Mouse (Mus musculus) stomach, embryonic 15.5 days (tissue): ENCODE measurements at regions not wholly inside any gene's neighbourhood (a gene's known extent, or its start where the extent isn't known, plus 50 kb on each side); places are given as distances from the start of the nearest gene placed in this dataset.
A peak's percentile ranks its signal among the peaks of the same experiment; 100 is the strongest.

ENCODE experiments used
- ATAC-seq: fragments of 200-750 bp; cut with Nextera tagmentation; 2 replicates; pipeline ENCODE4 v1.8.0; 2017; ENCODE audit warnings: low read depth, moderate number of reproducible peaks, moderate TSS enrichment; ENCODE audit not compliant: insufficient read depth, low FRiP score
- H3K27ac ChIP-seq: fragments of 300-500 bp; sonication (generic); 2 replicates; pipeline ENCODE4 v1.5.1; 2015; ENCODE audit warnings: mild to moderate bottlenecking, inconsistent platforms
- H3K27me3 ChIP-seq: fragments of 300-500 bp; sonication (generic); replicated peaks from 2 replicates; pipeline ENCODE4 v1.6.1; 2015; ENCODE audit warnings: inconsistent platforms
- H3K36me3 ChIP-seq: fragments of 300-500 bp; sonication (generic); 2 replicates; pipeline ENCODE4 v1.6.1; 2015; ENCODE audit warnings: inconsistent platforms
- H3K4me1 ChIP-seq: fragments of 300-500 bp; sonication (generic); 2 replicates; pipeline ENCODE4 v1.6.1; 2015; ENCODE audit warnings: inconsistent platforms
- H3K4me2 ChIP-seq: fragments of 300-500 bp; sonication (generic); 2 replicates; pipeline ENCODE4 v1.6.1; 2015; ENCODE audit warnings: mild to moderate bottlenecking, inconsistent platforms
- H3K4me3 ChIP-seq: fragments of 300-500 bp; sonication (generic); replicated peaks from 2 replicates; pipeline ENCODE4 v1.5.1; 2015; ENCODE audit warnings: inconsistent platforms
- H3K9ac ChIP-seq: fragments of 300-500 bp; sonication (generic); 2 replicates; pipeline ENCODE4 v1.6.1; 2015; ENCODE audit warnings: inconsistent platforms
- H3K9me3 ChIP-seq: fragments of 300-500 bp; sonication (generic); 2 replicates; pipeline ENCODE4 v1.6.1; 2016; ENCODE audit warnings: inconsistent platforms
- WGBS: fragments of 180-500 bp; shearing (Covaris S2); methylation state at CpG from one replicate; pipeline ENCODE4 v1.1.7; 2015; 5-methylcytosine and 5-hydroxymethylcytosine counted together

DNA sequence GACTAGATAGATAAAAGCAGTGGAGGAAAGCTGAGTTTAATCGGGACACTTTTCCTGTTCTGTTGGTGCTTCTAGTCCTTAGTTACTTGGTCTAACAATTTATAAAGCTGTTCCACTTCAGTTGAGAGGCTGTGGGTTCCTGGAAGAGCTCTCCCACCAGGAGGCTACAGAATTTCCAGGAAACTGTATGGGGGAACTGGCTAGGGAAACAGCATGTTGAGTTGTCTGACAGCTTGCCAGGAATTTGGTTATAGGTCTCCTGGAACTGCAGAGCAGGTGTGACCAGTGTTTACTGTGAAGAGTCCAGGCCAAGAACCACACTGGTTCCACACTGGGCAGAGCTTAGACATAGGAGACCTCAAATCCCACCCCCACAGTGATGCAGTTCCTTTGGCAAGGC, 65.0 kb upstream of the Pik3cg start:
- Histone ChIP-seq H3K36me3 (no peaks in the 10 kb centered on the region), H3K4me2 (no peak overlapping the region), H3K4me1 (no peaks in the 10 kb centered on the region), H3K4me3 (no peak overlapping the region), H3K27me3 (no peaks in the 10 kb centered on the region), H3K9ac (no peak overlapping the region), H3K9me3 (no peaks in the 10 kb centered on the region), H3K27ac (no peak overlapping the region)
- WGBS, result 92% methylated on average over 1 of the region's 1 CpGs
- ATAC-seq, result no peak

DNA sequence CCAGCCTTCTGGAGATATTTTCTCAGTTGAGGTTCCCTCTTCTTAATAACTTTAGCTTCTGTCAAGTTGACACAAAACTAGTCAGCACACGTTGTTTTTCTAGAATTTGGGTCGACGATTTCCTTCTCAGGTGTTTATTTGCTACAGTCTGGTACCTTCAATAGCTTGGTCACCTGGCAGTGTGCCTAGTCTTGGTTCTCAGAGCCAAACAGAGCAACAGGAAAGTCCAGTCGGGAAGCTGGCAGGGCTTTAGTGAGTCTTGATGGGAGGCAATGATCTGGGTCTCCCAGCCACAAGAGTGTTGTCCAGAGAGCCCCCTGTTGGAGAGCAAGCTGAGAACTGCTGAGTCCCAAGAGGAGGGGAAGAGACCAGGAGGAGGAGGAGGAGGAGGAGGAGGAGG, 71.4 kb upstream of the Pik3cg start:
- Histone ChIP-seq H3K4me3 (no peak overlapping the region), H3K9me3 (no peaks in the 10 kb centered on the region), H3K4me2 (no peak overlapping the region), H3K36me3 (no peaks in the 10 kb centered on the region), H3K27ac (no peak overlapping the region), H3K27me3 (no peaks in the 10 kb centered on the region), H3K4me1 (no peaks in the 10 kb centered on the region), H3K9ac (no peak overlapping the region)
- WGBS, result 67% methylated on average over 4 of the region's 4 CpGs
- no peak for ATAC-seq

DNA sequence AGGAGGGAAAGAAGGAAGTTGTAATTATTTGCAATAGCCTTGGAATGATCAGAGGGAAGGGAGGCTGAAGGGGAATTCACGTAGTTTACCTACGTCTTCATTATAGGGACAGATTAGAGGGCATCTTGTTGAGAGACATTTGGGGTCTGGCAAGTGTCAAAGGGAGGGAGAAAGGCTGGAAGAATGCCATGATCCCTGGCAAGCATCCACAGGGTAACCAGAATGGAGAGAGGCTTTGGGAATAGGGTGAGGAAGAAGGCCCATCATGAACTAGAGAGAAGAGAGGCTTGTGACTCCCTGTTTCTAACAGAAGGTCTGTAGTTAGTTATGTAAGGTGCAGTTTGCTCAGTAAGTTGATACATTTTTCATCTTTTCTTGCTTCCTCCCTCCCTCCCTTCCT, 71.8 kb upstream of the Pik3cg start:
- no peaks in the 10 kb centered on the region for H3K36me3 ChIP-seq
- no peak for ATAC-seq
- WGBS, result 74% methylated on average over 2 of the region's 2 CpGs
- H3K27me3 ChIP-seq, result no peaks in the 10 kb centered on the region
- H3K9ac ChIP-seq, result no peak overlapping the region
- no peaks in the 10 kb centered on the region for H3K4me1 ChIP-seq
- H3K4me3 ChIP-seq, result no peak overlapping the region
- no peak overlapping the region for H3K27ac ChIP-seq
- no peak overlapping the region for H3K4me2 ChIP-seq
- H3K9me3 ChIP-seq, result no peaks in the 10 kb centered on the region

DNA sequence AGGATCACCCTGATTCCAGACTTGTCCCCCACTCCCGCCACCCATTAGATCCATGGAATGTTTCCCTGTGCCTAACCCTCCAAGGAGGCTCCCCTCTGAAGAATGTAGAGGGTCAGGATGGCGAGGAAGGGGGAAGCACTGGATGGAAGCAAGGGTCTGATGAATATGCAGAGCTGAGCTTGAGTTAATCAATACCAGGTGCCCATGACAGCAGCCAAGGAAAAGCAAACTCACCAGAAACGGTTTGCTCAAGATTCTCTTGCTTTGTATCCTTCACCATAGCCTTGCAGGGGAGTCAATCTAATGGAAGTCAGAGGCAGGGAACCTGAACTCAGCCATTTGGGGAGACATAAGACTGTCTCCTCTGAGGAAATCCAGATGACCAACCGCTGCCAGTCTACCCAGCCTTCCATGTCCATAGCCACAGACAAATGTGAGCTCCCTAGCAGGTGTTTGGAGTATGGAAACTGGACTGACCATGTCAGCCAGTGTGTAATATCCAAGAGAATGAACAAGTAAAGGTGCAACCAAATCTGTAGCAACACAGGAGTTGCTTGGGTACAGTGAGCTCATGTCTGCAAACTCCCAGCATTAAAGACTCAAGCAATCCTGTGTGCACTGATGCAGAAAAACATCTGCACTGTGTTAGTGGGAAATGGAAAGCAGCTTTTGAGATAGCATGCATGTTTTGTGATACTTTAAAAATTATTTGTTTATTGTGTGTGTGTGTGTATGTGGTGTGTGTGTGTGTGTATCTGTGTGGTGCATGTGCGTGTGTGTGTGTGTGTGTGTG, 74.1 kb upstream of the Pik3cg start:
- Histone ChIP-seq H3K4me2 (no peak overlapping the region), H3K36me3 (no peaks in the 10 kb centered on the region), H3K27me3 (no peaks in the 10 kb centered on the region), H3K4me1 (no peaks in the 10 kb centered on the region), H3K27ac (no peak overlapping the region), H3K9ac (no peak overlapping the region), H3K9me3 (no peaks in the 10 kb centered on the region), H3K4me3 (no peak overlapping the region)
- ATAC-seq, result no peak
- 68% methylated on average over 5 of the region's 5 CpGs for WGBS

DNA sequence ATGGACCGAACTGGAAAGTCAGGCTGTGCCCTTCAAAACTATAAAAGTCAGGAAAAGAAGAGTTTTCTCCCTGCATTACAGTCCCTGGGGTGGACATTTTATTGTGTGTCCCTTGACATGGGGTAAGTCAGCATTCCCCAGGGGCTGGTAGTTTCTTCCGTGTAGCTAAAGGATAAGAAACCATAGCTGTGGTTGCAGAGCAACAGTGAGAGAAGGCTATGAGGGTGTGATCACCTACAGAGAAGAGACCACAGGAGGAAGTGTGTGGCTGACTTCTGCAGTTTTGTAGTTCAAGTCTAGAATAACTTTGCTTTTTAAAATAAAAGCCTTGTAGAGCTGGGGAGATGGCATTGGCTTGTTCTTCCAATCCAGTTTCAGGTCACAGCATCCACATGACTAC, 76.6 kb upstream of the Pik3cg start:
- Histone ChIP-seq H3K9ac (no peak overlapping the region), H3K4me2 (no peak overlapping the region), H3K4me1 (no peaks in the 10 kb centered on the region), H3K27me3 (no peaks in the 10 kb centered on the region), H3K4me3 (no peak overlapping the region), H3K9me3 (no peaks in the 10 kb centered on the region), H3K27ac (no peak overlapping the region), H3K36me3 (no peaks in the 10 kb centered on the region)
- ATAC-seq, result no peak
- WGBS, result 37% methylated on average over 2 of the region's 2 CpGs

DNA sequence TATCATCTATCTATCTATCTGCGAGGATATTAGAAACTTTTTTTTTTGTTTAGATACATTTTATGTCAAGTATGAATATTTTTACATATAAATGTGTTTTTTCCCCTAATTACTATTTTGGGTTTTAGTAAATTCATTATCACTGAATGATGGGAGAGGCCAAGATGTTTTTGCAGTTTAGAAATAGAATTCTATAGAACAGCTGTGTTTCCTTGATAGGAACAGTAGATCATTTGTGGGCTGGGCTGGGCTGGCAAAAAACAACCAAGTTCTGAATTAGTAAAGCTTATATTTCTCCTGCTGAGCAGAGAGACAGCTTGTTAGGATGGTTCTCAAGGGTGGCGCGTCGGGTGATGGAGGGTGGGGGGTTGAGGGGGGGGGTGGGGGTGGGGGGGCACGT, 78.2 kb upstream of the Pik3cg start:
- H3K9ac ChIP-seq, result no peak overlapping the region
- no peaks in the 10 kb centered on the region for H3K4me1 ChIP-seq
- H3K4me3 ChIP-seq, result no peak overlapping the region
- H3K36me3 ChIP-seq, result no peaks in the 10 kb centered on the region
- no peak overlapping the region for H3K27ac ChIP-seq
- no peak overlapping the region for H3K4me2 ChIP-seq
- H3K27me3 ChIP-seq, result no peaks in the 10 kb centered on the region
- no peak for ATAC-seq
- 25% methylated on average over 5 of the region's 5 CpGs for WGBS
- H3K9me3 ChIP-seq, result no peaks in the 10 kb centered on the region

DNA sequence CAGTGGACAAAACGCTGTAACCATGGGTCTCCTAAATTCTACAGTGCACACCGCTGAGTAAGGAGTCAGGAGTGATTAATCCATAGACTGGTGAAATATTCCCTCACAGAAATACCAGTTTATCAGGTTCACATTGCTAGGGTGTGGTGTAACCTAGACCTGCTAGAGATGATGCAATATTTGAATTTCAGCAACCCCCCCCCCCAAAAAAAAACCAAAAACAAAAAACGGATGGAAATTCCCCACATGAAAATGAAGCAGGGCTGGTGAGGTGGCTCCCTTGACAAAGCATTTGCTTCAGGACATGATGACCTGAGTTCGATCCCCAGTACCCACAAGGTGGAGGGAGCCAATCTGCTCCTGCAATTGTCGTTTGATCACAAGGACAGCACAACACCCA, 82.7 kb upstream of the Pik3cg start:
- H3K27me3 ChIP-seq, result no peaks in the 10 kb centered on the region
- no peaks in the 10 kb centered on the region for H3K4me1 ChIP-seq
- no peak overlapping the region; the same call in 1 of the 2 replicates for H3K27ac ChIP-seq
- H3K4me3 ChIP-seq, result no peak overlapping the region
- no peak overlapping the region for H3K9ac ChIP-seq
- no peaks in the 10 kb centered on the region for H3K36me3 ChIP-seq
- no peak for ATAC-seq
- no peak overlapping the region for H3K4me2 ChIP-seq
- 68% methylated on average over 5 of the region's 5 CpGs for WGBS
- no peaks in the 10 kb centered on the region for H3K9me3 ChIP-seq

DNA sequence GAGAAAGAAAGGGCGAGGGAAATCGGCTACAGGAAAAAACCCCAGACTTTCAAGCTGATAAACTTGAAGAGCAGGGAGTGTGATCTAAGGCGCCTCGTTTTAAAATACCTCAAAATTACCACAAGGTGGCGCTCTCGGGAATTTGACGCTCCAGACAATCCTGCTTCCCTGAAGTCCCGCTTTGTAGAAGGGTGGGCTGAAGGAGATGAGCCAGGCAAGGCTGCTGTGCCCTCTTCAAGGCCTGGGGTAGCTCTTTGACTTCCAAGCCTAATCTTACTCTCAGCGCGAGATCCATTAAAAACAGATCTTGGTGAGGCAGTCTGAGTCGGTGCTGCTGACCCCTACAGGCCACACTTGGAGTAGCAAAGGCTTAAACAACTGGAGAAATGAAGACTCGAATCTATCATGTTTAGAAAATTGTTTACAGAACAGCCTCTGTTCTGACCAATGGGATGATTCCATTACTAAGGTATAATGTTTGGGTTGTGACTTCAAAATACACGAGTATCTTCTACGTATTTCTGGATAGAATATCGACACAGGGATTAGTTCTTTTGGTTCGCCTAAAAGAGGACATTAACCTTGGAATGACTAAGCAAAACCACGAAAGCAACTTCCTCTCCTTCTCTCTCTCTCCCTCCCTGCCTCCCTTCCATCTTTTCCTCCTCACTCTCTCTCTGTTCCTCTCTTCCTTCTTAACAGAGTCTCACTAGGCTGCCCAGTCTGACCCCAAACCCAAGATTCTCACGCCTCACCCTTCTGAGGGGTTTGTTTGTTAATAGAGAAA, 83.7 kb upstream of the Pik3cg start:
- H3K4me2 ChIP-seq, result peak overlapping the region; percentile 67
- H3K27ac ChIP-seq, result no peak overlapping the region; the same call in 1 of the 2 replicates
- H3K9ac ChIP-seq, result no peak overlapping the region
- H3K9me3 ChIP-seq, result no peaks in the 10 kb centered on the region
- H3K4me3 ChIP-seq, result peak overlapping the region; percentile 41
- H3K27me3 ChIP-seq, result no peaks in the 10 kb centered on the region
- no peaks in the 10 kb centered on the region for H3K4me1 ChIP-seq
- ATAC-seq, result peak; percentile 79
- H3K36me3 ChIP-seq, result no peaks in the 10 kb centered on the region
- 22% methylated on average over 18 of the region's 18 CpGs for WGBS

DNA sequence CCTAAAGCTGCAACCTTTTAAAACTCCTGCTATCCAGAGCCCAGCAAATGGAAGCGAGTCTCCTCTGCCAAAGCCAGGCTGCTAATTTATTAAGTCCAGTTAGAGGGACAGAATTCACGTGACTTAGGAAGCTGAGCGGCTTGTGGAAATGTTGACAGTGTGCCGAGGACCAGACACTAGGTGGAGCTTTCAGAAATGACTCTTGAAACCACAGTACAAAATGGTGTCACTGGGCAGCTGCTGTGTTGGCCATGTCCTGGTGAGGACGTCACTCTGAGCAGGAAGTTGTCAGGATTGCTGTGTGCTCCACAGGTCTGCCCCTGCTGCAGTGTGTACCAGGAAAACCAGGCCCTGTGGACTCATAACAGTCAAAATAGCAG, 84.3 kb upstream of the Pik3cg start:
- ATAC-seq, result no peak
- no peaks in the 10 kb centered on the region for H3K4me1 ChIP-seq
- WGBS, result 59% methylated on average over 5 of the region's 5 CpGs
- no peak overlapping the region for H3K9ac ChIP-seq
- H3K4me3 ChIP-seq, result no peak overlapping the region
- H3K36me3 ChIP-seq, result no peaks in the 10 kb centered on the region
- no peak overlapping the region for H3K27ac ChIP-seq
- no peaks in the 10 kb centered on the region for H3K27me3 ChIP-seq
- no peaks in the 10 kb centered on the region for H3K9me3 ChIP-seq
- peak overlapping the region; percentile 67; the same call in 1 of the 2 replicates for H3K4me2 ChIP-seq

DNA sequence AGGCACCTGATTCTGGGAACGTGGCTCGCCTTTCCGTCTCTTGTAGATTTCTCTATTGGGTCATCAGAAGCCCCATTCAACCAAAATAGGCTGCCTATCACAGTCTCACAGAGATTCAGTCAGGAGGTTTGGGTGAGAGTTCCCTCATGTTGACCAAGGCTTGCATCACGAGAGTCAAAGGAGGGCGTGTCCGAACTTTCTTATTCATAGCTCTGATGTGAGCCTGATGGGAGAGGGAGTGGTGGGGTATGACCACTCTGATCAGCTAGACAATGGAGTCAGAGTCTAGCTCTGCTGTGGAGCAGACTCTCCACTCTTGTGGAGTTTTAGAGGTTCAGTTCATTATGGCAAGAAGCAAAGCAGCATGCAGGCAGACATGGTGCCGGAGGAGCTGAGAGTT, 81.1 kb upstream of the Ccdc71l start:
- H3K36me3 ChIP-seq, result no peaks in the 10 kb centered on the region
- H3K27me3 ChIP-seq, result no peaks in the 10 kb centered on the region
- ATAC-seq, result no peak
- no peak overlapping the region for H3K27ac ChIP-seq
- no peak overlapping the region for H3K9ac ChIP-seq
- H3K4me3 ChIP-seq, result no peak overlapping the region
- WGBS, result 90% methylated on average over 7 of the region's 7 CpGs
- H3K4me2 ChIP-seq, result no peak overlapping the region
- no peaks in the 10 kb centered on the region for H3K4me1 ChIP-seq
- no peaks in the 10 kb centered on the region for H3K9me3 ChIP-seq

DNA sequence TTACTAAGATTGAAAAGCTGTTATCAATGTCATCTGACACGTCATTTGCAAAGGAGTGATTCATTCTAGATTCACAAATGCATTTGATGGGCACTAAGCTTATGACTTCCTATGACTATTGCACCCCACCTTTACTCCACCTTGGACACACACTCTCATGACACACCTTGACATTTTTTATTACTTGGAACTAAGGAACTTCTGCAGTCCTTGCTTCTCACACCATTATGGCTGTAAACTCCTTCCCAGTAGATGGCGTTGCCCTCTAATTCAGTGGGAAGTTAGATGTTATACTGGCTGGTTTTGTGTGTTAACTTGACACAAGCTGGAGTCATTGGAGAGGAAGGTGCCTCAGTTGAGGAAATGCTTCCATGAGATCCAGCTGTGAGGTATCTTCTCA, 78.8 kb upstream of the Ccdc71l start:
- no peak overlapping the region for H3K4me2 ChIP-seq
- no peak for ATAC-seq
- H3K27ac ChIP-seq, result no peak overlapping the region
- H3K36me3 ChIP-seq, result no peaks in the 10 kb centered on the region
- no peaks in the 10 kb centered on the region for H3K9me3 ChIP-seq
- H3K4me3 ChIP-seq, result no peak overlapping the region
- H3K9ac ChIP-seq, result no peak overlapping the region
- H3K27me3 ChIP-seq, result no peaks in the 10 kb centered on the region
- 79% methylated on average over 2 of the region's 2 CpGs for WGBS
- no peaks in the 10 kb centered on the region for H3K4me1 ChIP-seq

DNA sequence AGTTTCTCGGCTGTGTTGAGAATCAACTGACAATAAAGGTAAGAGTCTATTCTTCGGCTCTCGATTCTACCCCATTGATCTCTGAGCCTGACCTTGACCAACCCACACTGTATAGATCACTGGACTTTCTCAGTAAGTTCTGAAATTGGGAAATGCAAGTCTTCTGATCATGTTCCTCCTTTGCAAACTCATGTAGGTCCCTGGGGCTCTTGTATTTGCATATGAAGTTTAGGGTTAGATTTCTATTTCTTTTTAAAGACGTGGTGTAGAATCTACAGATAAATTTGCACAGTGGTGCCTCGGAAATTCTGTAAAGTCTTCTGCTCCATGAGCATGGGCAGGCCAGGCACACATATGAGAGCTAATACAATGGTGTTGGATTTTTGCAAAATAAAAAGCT, 72.8 kb upstream of the Ccdc71l start:
- no peak for ATAC-seq
- Histone ChIP-seq H3K9me3 (no peaks in the 10 kb centered on the region), H3K27ac (no peak overlapping the region), H3K4me2 (no peak overlapping the region), H3K36me3 (no peaks in the 10 kb centered on the region), H3K4me3 (no peak overlapping the region), H3K4me1 (no peaks in the 10 kb centered on the region), H3K9ac (no peak overlapping the region), H3K27me3 (no peaks in the 10 kb centered on the region)
- 90% methylated on average over 5 of the region's 5 CpGs for WGBS
